Mouse (Mus musculus): ENCODE results near the gene Mbd6. TPM values are rescaled to one million over a fixed set of nuclear protein-coding genes. Genes with fewer than 3 reads are reported as not detected.
A peak's percentile ranks its signal among the peaks of the same experiment; 100 is the strongest.

Gene Mbd6
- polyA plus RNA-seq, 1 experiment from 2014 or later: 11.6 TPM

- peaks cover 42% of the 10 kb centered on the region for H3K4me1 ChIP-seq (ENCODE audit: control insufficient read depth, insufficient read depth, low read length)
- H3K9ac ChIP-seq (ENCODE audit: low read length): peak overlapping the region; percentile 89
- peak overlapping the region; percentile 63 for H3K4me3 ChIP-seq (replicated peaks; ENCODE audit: low read length)
- no peak for ATAC-seq (ENCODE audit: insufficient read depth, low FRiP score)
- H3K27ac ChIP-seq (ENCODE audit: low read length): no peak overlapping the region
- H3K27me3 ChIP-seq (ENCODE audit: control insufficient read depth, insufficient read depth, low read length): no peaks in the 10 kb centered on the region
- peak overlapping the region; percentile 73 for H3K4me2 ChIP-seq (ENCODE audit: low read depth, low read length)
- no peaks in the 10 kb centered on the region for H3K9me3 ChIP-seq (replicated peaks; ENCODE audit: control insufficient read depth, low read length)
- peaks cover 25% of the 10 kb centered on the region for H3K36me3 ChIP-seq (ENCODE audit: control insufficient read depth, insufficient read depth, low read length)
- WGBS: 38% methylated on average over 7 of the region's 7 CpGs
These were observed 2.1 kb downstream of the Mbd6 start for GRCm38 (mm10) chr10:127286730-127287129.

DNA sequence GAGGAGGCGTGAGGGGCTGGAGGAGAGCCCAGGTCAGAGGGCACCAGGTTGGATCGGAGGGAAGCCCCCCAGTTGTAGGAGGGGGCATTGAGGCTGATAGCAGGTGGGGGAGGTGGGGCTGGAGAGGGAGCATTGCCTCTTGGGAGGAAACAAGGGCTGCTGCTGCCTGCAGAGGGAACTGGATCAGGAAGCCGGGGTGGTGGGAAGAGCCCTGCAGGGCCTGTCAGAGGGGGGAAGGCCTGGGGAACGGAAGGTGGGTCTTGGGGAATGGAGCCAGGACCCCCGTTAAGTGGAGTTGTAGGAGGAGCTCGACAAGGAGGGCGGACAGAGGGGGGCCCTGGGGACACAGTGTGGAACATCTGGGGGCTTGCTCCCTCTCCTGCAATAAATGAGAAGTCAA lies 2.6 kb downstream of the Mbd6 start:
- H3K4me1 ChIP-seq (ENCODE audit: control insufficient read depth, insufficient read depth, low read length): peaks cover 38% of the 10 kb centered on the region
- ATAC-seq (ENCODE audit: insufficient read depth, low FRiP score): no peak
- H3K27ac ChIP-seq (ENCODE audit: low read length): no peak overlapping the region
- H3K27me3 ChIP-seq (ENCODE audit: control insufficient read depth, insufficient read depth, low read length): no peaks in the 10 kb centered on the region
- peak overlapping the region; percentile 73; the same call in 1 of the 2 replicates for H3K4me2 ChIP-seq (ENCODE audit: low read depth, low read length)
- 68% methylated on average over 7 of the region's 7 CpGs for WGBS
- H3K36me3 ChIP-seq (ENCODE audit: control insufficient read depth, insufficient read depth, low read length): peaks cover 29% of the 10 kb centered on the region
- no peaks in the 10 kb centered on the region for H3K9me3 ChIP-seq (replicated peaks; ENCODE audit: control insufficient read depth, low read length)
- H3K9ac ChIP-seq (ENCODE audit: low read length): peak overlapping the region; percentile 89
- H3K4me3 ChIP-seq (replicated peaks; ENCODE audit: low read length): no peak overlapping the region

DNA sequence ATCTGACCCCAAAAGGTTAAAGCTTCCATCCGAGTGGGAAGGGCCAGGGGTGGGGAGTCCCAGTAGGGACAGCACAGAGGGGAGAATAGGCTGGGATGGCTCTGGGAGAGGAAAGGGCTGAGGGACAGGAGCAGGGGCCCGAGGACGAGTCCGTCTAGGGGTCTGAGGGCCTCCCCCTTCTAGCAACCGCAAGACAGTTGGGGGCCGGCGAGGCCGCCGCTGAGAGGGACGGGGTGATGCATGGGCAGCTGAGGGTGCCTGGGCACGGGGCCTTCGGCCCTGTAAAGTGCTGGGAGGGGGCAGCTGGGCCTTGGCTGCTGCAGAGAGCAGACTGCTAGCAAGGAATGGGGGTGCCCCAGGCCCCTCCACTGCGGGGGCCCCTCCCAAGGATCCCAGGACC lies 3.2 kb downstream of the Mbd6 start:
- H3K9ac ChIP-seq (ENCODE audit: low read length): peak overlapping the region; percentile 89; the same call in 1 of the 2 replicates
- no peak overlapping the region for H3K4me3 ChIP-seq (replicated peaks; ENCODE audit: low read length)
- H3K4me2 ChIP-seq (ENCODE audit: low read depth, low read length): no peak overlapping the region
- H3K9me3 ChIP-seq (replicated peaks; ENCODE audit: control insufficient read depth, low read length): no peaks in the 10 kb centered on the region
- peaks cover 29% of the 10 kb centered on the region for H3K36me3 ChIP-seq (ENCODE audit: control insufficient read depth, insufficient read depth, low read length)
- 76% methylated on average over 13 of the region's 13 CpGs for WGBS
- H3K4me1 ChIP-seq (ENCODE audit: control insufficient read depth, insufficient read depth, low read length): peaks cover 38% of the 10 kb centered on the region
- no peak for ATAC-seq (ENCODE audit: insufficient read depth, low FRiP score)
- no peak overlapping the region for H3K27ac ChIP-seq (ENCODE audit: low read length)
- H3K27me3 ChIP-seq (ENCODE audit: control insufficient read depth, insufficient read depth, low read length): no peaks in the 10 kb centered on the region

DNA sequence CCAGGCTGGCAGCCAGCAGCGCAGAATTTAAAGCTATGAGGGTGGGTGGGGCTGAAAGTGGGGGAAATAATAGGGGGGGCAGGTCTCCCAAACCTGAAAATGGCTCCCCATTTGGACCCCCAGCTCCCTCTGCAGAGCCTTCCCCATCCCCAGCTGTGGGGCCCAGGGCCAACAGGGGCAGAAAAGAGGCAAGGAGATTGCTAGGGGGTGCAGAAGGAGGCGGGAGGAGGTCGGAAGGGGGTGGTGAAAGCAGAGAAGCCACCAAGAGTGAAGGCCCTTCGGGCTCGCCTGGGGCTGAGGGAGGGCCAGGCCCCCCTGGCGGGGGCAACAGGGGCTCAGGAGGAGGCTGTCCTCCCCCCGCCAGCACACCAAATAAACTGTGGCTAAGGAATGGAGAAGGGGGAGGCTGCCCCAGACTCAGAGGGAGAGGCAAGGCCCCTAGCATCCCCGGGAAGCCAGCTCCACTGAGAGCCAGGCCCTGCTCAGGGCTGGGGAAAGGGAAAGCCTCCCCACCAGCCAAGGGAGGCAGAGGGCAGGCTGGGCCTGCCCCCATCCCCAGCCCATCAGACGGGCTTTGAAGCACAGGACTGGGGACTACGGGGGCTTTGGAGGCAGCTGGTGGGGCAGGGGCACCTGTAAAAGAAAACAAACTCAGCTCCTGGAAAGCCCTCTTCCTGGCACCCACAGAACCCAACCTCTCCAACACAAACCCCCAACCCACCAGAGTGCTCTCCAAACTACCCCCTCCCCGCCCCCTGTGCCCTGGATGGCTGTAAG lies 3.9 kb downstream of the Mbd6 start:
- no peaks in the 10 kb centered on the region for H3K27me3 ChIP-seq (ENCODE audit: control insufficient read depth, insufficient read depth, low read length)
- no peak overlapping the region; the same call in 1 of the 2 replicates for H3K27ac ChIP-seq (ENCODE audit: low read length)
- peaks cover 36% of the 10 kb centered on the region for H3K4me1 ChIP-seq (ENCODE audit: control insufficient read depth, insufficient read depth, low read length)
- no peak overlapping the region for H3K4me2 ChIP-seq (ENCODE audit: low read depth, low read length)
- H3K4me3 ChIP-seq (replicated peaks; ENCODE audit: low read length): no peak overlapping the region
- H3K9me3 ChIP-seq (replicated peaks; ENCODE audit: control insufficient read depth, low read length): no peaks in the 10 kb centered on the region
- no peak overlapping the region for H3K9ac ChIP-seq (ENCODE audit: low read length)
- peaks cover 31% of the 10 kb centered on the region for H3K36me3 ChIP-seq (ENCODE audit: control insufficient read depth, insufficient read depth, low read length)
- 66% methylated on average over 11 of the region's 11 CpGs for WGBS
- ATAC-seq (ENCODE audit: insufficient read depth, low FRiP score): no peak

GRCm38 (mm10) chr10:127284105-127284622 lies 4.7 kb downstream of the Mbd6 start:
- peaks cover 34% of the 10 kb centered on the region for H3K36me3 ChIP-seq (ENCODE audit: control insufficient read depth, insufficient read depth, low read length)
- H3K27ac ChIP-seq (ENCODE audit: low read length): no peak overlapping the region

GRCm38 (mm10) chr10:127282620-127283215 lies 6.1 kb downstream of the Mbd6 start:
- 74% methylated on average over 13 of the region's 13 CpGs for WGBS

More at GRCm38 (mm10) chr10:127284105-127284622, 4.7 kb downstream of the Mbd6 start:
- no peak for ATAC-seq (ENCODE audit: insufficient read depth, low FRiP score)
- Histone ChIP-seq H3K4me1 (ENCODE audit: control insufficient read depth, insufficient read depth, low read length) (peaks cover 33% of the 10 kb centered on the region), H3K27me3 (ENCODE audit: control insufficient read depth, insufficient read depth, low read length) (no peaks in the 10 kb centered on the region), H3K4me3 (replicated peaks; ENCODE audit: low read length) (no peak overlapping the region), H3K9ac (ENCODE audit: low read length) (no peak overlapping the region), H3K9me3 (replicated peaks; ENCODE audit: control insufficient read depth, low read length) (no peaks in the 10 kb centered on the region), H3K4me2 (ENCODE audit: low read depth, low read length) (no peak overlapping the region)
- 85% methylated on average over 7 of the region's 7 CpGs for WGBS

GRCm38 (mm10) chr10:127281316-127281715 lies 7.5 kb downstream of the Mbd6 start:
- Histone ChIP-seq H3K4me3 (replicated peaks; ENCODE audit: low read length) (no peak overlapping the region), H3K9ac (ENCODE audit: low read length) (no peak overlapping the region), H3K4me1 (ENCODE audit: control insufficient read depth, insufficient read depth, low read length) (peaks cover 16% of the 10 kb centered on the region), H3K36me3 (ENCODE audit: control insufficient read depth, insufficient read depth, low read length) (peaks cover 44% of the 10 kb centered on the region), H3K4me2 (ENCODE audit: low read depth, low read length) (no peak overlapping the region), H3K27ac (ENCODE audit: low read length) (no peak overlapping the region), H3K9me3 (replicated peaks; ENCODE audit: control insufficient read depth, low read length) (no peaks in the 10 kb centered on the region), H3K27me3 (ENCODE audit: control insufficient read depth, insufficient read depth, low read length) (no peaks in the 10 kb centered on the region)
- no peak for ATAC-seq (ENCODE audit: insufficient read depth, low FRiP score)
- 87% methylated on average over 8 of the region's 8 CpGs for WGBS

More at GRCm38 (mm10) chr10:127282620-127283215, 6.1 kb downstream of the Mbd6 start:
- H3K27ac ChIP-seq (ENCODE audit: low read length): no peak overlapping the region
- H3K9me3 ChIP-seq (replicated peaks; ENCODE audit: control insufficient read depth, low read length): no peaks in the 10 kb centered on the region
- no peak for ATAC-seq (ENCODE audit: insufficient read depth, low FRiP score)
- no peaks in the 10 kb centered on the region for H3K27me3 ChIP-seq (ENCODE audit: control insufficient read depth, insufficient read depth, low read length)
- H3K36me3 ChIP-seq (ENCODE audit: control insufficient read depth, insufficient read depth, low read length): peaks cover 38% of the 10 kb centered on the region
- no peak overlapping the region for H3K4me3 ChIP-seq (replicated peaks; ENCODE audit: low read length)
- H3K4me2 ChIP-seq (ENCODE audit: low read depth, low read length): no peak overlapping the region
- H3K4me1 ChIP-seq (ENCODE audit: control insufficient read depth, insufficient read depth, low read length): peaks cover 30% of the 10 kb centered on the region
- H3K9ac ChIP-seq (ENCODE audit: low read length): no peak overlapping the region

DNA sequence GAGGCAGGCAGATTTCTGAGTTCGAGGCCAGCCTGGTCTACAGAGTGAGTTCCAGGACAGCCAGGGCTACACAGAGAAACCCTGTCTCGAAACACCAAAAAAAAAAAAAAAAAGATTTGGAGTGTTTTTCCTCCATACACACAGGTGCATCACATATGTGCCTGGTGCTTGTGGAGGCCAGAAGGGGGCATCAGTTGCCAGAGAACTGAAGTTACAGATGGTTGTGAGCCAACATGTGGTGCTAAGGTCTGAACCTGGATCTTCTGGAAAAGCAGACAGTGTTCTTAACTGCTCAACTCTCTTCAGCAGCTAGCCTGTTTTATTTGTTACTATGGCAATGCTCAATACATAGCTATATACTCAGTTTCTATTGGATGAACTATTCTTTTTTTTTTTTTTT lies 9.1 kb downstream of the Mbd6 start:
- H3K27me3 ChIP-seq (ENCODE audit: control insufficient read depth, insufficient read depth, low read length): no peaks in the 10 kb centered on the region
- WGBS: 95% methylated on average over 2 of the region's 2 CpGs
- H3K4me3 ChIP-seq (replicated peaks; ENCODE audit: low read length): no peak overlapping the region
- H3K9ac ChIP-seq (ENCODE audit: low read length): no peak overlapping the region
- no peak overlapping the region for H3K27ac ChIP-seq (ENCODE audit: low read length)
- no peak for ATAC-seq (ENCODE audit: insufficient read depth, low FRiP score)
- 0 out of 2 replicates have a peak, but pooled peaks cover 3% of the 10 kb centered on the region for H3K4me1 ChIP-seq (ENCODE audit: control insufficient read depth, insufficient read depth, low read length)
- H3K4me2 ChIP-seq (ENCODE audit: low read depth, low read length): no peak overlapping the region
- H3K36me3 ChIP-seq (ENCODE audit: control insufficient read depth, insufficient read depth, low read length): peaks cover 44% of the 10 kb centered on the region
- no peaks in the 10 kb centered on the region for H3K9me3 ChIP-seq (replicated peaks; ENCODE audit: control insufficient read depth, low read length)

Data from stomach, embryonic 16.5 days (tissue).